Mouse (Mus musculus) C2C12 (cell line): ENCODE results near the gene Cfl1.

ENCODE experiments used
- FOSL1 ChIP-seq: IDR thresholded peaks from one replicate; pipeline ENCODE4 v1.8.0; 2011; ENCODE audit warnings: mild to moderate bottlenecking, low read length; ENCODE audit not compliant: poor library complexity, insufficient read depth, severe bottlenecking
- MAX ChIP-seq: IDR thresholded peaks from one replicate; pipeline ENCODE4 v1.6.1; 2011; ENCODE audit warnings: mild to moderate bottlenecking, control low read depth

DNA sequence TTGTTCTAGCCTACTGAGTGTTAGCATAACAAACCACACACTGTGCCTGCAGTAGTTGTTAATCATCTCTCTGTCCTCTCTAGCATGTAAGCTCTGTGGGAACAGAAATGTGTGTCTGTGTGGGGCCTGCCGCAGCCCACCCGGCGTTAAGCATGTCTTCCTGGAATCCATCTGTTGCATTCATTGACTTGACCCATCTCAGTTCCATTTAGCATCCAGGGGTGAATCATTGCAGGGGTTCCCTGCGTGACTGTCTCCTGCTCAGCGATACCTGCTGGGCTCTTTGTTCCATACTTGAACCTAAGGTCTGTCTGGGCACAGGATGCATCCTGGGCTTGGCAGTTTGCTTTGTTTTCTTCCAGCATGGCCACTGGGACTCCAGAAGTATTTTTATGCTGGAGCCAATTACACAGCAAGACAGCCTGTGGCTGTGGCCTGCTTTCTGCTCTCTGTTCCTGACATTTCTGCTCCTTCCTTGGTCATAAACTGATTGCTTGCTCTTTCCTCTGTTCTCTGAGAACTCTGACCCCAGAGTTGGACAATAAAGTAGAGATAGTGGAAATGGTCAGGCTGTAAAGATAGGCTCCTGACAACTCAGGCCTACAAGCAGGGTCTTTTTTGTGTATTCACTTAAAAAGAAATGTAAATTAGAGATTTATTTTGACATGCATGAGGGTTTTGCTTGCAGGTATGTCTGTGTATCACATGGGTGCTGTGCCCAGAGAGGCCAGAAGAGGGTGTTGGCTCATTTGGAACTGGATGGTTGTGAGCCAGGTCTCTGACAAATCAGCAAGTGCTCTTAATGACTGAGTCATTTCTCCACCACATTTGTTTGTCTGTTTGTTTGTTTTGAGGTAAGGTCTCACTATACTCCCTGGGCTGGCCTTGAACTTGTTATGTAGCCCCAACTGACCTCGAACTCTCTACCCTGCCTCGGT, 25.9 kb downstream of the Cfl1 start:
- TF ChIP-seq MAX: no peak
- no peak for TF ChIP-seq FOSL1
